Mouse (Mus musculus) midbrain, embryonic 15.5 days (tissue): Measurements from ENCODE around the gene Gltp. TPM values are rescaled to one million over a fixed set of nuclear protein-coding genes. Genes with fewer than 3 reads are reported as not detected.

ENCODE experiments used
- ATAC-seq: fragments of 200-750 bp; cut with Nextera tagmentation; replicated peaks from 2 replicates; pipeline ENCODE4 v1.8.0; 2017; ENCODE audit warnings: moderate TSS enrichment
- H3K27ac ChIP-seq: fragments of 300-500 bp; sonication (generic); 2 replicates; pipeline ENCODE4 v1.5.1; 2015; ENCODE audit warnings: mild to moderate bottlenecking, inconsistent platforms
- H3K27me3 ChIP-seq: fragments of 300-500 bp; sonication (generic); replicated peaks from 2 replicates; pipeline ENCODE4 v1.6.1; 2015; ENCODE audit warnings: inconsistent platforms
- H3K36me3 ChIP-seq: fragments of 300-500 bp; sonication (generic); replicated peaks from 2 replicates; pipeline ENCODE4 v1.6.1; 2015; ENCODE audit warnings: inconsistent platforms
- H3K4me1 ChIP-seq: fragments of 300-500 bp; sonication (generic); 2 replicates; pipeline ENCODE4 v1.6.1; 2015; ENCODE audit warnings: inconsistent platforms
- H3K4me2 ChIP-seq: fragments of 300-500 bp; sonication (generic); 2 replicates; pipeline ENCODE4 v1.6.1; 2015; ENCODE audit warnings: inconsistent platforms, mild to moderate bottlenecking, moderate library complexity
- H3K4me3 ChIP-seq: fragments of 300-500 bp; sonication (generic); 2 replicates; pipeline ENCODE4 v1.5.1; 2015; ENCODE audit warnings: mild to moderate bottlenecking, inconsistent platforms
- H3K9ac ChIP-seq: fragments of 300-500 bp; sonication (generic); 2 replicates; pipeline ENCODE4 v1.6.1; 2015; ENCODE audit warnings: mild to moderate bottlenecking, inconsistent platforms
- H3K9me3 ChIP-seq: fragments of 300-500 bp; sonication (generic); 2 replicates; pipeline ENCODE4 v1.6.1; 2016; ENCODE audit warnings: inconsistent platforms
- WGBS: fragments of 180-500 bp; shearing (Covaris S2); methylation state at CpG from one replicate; pipeline ENCODE4 v1.1.7; 2015; ENCODE audit warnings: mixed read lengths; 5-methylcytosine and 5-hydroxymethylcytosine counted together
- polyA plus RNA-seq: library from polyadenylated mRNA; unstranded; fragments of >200 nt; fragmentation: Nextera tagmentation; extraction: Ambion mirVana; gene quantifications from 2 replicates; pipeline ENCODE4 v1.2.1, GENCODE M21; 2015

Gltp gene
- polyA plus RNA-seq, 1 experiment from 2014 or later, result 34.5 TPM

DNA sequence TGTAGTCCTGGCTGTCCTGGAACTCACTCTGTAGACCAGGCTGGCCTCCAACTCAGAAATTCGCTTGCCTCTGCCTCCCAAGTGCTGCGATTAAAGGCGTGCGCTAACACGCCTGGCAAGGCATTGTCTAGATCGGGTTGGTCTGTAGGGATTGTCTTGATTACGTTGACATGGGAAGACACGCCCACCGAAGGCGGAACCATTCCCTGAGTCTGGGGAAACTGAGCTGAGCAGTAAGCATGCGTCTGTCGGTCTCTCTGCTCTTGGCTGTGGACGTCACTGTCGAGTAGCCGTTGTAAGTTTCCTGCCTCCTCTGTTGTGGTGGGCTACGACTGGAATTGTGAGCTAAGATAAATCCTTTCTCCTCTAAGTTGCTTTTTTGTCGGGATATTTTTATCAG lies 6.2 kb upstream of the Gltp start:
- H3K4me1 ChIP-seq, result no peaks in the 10 kb centered on the region
- H3K9me3 ChIP-seq, result no peaks in the 10 kb centered on the region
- no peak overlapping the region for H3K4me3 ChIP-seq
- no peak for ATAC-seq
- H3K27me3 ChIP-seq, result no peaks in the 10 kb centered on the region
- 82% methylated on average over 17 of the region's 17 CpGs for WGBS
- H3K27ac ChIP-seq, result no peak overlapping the region
- H3K36me3 ChIP-seq, result no peaks in the 10 kb centered on the region
- H3K4me2 ChIP-seq, result no peak overlapping the region
- no peak overlapping the region for H3K9ac ChIP-seq

DNA sequence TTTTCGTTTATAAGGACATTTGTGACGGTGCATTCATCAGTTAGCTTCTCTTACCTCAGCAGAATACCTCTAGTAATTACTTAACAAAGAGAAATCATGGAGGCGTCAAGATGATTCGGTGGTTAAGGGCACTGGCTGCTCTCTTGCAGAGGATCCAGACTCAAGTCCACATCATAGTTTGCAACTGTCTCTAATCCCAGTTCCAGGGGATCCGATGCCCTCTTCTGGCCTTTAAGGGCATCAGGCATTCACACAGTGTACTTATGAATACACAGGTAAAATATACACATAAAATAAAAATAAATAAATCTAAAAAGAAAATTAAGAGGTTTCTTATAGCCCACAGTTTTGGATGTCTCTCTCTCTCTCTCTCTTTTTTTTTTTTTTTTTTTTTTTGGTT lies 5.0 kb upstream of the Gltp start:
- Histone ChIP-seq H3K4me1 (peaks cover 4% of the 10 kb centered on the region; the same call in 1 of the 2 replicates), H3K4me3 (no peak overlapping the region)

DNA sequence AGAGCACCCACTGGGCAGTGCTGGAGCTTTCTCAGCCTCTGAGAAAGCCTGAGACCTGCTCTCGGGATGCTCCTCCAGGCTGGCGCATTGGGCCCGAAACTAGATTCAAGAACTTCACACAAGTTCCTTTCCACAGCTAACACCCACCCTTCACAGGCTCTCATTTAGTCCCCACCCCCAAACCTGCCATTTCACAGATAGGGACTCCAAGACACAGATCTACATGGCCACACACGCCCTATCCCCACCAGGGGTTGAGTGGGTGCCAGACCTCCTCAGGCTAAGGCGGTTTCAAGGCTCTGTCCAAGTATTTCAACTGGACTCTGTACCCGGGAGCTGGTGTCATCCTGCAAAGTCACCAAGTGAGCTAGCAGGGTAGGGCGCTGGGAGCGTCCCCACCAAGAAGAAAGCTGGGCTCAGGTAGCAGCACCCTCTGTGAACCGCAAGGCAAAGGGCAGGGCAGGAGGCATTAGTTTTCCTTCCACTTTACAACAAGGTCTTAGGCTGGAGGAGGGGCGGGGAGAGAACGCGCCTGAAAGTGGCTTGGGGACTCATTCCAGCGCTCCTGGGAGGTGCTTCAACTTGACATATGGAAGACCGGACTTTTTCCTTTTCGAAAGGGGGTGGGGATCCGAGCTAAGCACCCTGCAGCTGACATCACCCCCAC lies 951 bp downstream of the Gltp start:
- 19% methylated on average over 16 of the region's 16 CpGs for WGBS

More for the DNA sequence above, 5.0 kb upstream of the Gltp start:
- no peak for ATAC-seq
- Histone ChIP-seq H3K27ac (no peak overlapping the region), H3K4me2 (no peak overlapping the region), H3K36me3 (no peaks in the 10 kb centered on the region), H3K9me3 (no peaks in the 10 kb centered on the region), H3K9ac (no peak overlapping the region), H3K27me3 (no peaks in the 10 kb centered on the region)
- 74% methylated on average over 5 of the region's 5 CpGs for WGBS

GRCm38 (mm10) chr5:114688703-114689102 lies 2.1 kb downstream of the Gltp start:
- no peak for ATAC-seq
- 82% methylated on average over 13 of the region's 13 CpGs for WGBS
- Histone ChIP-seq H3K27ac (no peak overlapping the region), H3K4me1 (peaks cover 20% of the 10 kb centered on the region), H3K36me3 (no peaks in the 10 kb centered on the region), H3K27me3 (no peaks in the 10 kb centered on the region), H3K4me2 (no peak overlapping the region), H3K4me3 (no peak overlapping the region), H3K9ac (no peak overlapping the region), H3K9me3 (no peaks in the 10 kb centered on the region)

More for the DNA sequence above, 951 bp downstream of the Gltp start:
- no peak for ATAC-seq
- Histone ChIP-seq H3K36me3 (no peaks in the 10 kb centered on the region), H3K9me3 (no peaks in the 10 kb centered on the region), H3K27ac (no peak overlapping the region), H3K27me3 (no peaks in the 10 kb centered on the region), H3K4me2 (peak overlapping the region; percentile 79), H3K4me3 (peak overlapping the region; percentile 70), H3K9ac (peak overlapping the region; percentile 78), H3K4me1 (peaks cover 20% of the 10 kb centered on the region)

GRCm38 (mm10) chr5:114687901-114688300 lies 2.9 kb downstream of the Gltp start:
- no peak overlapping the region for H3K4me3 ChIP-seq
- no peak for ATAC-seq
- H3K9ac ChIP-seq, result no peak overlapping the region
- H3K4me1 ChIP-seq, result peaks cover 20% of the 10 kb centered on the region
- no peaks in the 10 kb centered on the region for H3K27me3 ChIP-seq
- no peak overlapping the region for H3K27ac ChIP-seq
- no peaks in the 10 kb centered on the region for H3K9me3 ChIP-seq
- no peak overlapping the region for H3K4me2 ChIP-seq
- H3K36me3 ChIP-seq, result no peaks in the 10 kb centered on the region

DNA sequence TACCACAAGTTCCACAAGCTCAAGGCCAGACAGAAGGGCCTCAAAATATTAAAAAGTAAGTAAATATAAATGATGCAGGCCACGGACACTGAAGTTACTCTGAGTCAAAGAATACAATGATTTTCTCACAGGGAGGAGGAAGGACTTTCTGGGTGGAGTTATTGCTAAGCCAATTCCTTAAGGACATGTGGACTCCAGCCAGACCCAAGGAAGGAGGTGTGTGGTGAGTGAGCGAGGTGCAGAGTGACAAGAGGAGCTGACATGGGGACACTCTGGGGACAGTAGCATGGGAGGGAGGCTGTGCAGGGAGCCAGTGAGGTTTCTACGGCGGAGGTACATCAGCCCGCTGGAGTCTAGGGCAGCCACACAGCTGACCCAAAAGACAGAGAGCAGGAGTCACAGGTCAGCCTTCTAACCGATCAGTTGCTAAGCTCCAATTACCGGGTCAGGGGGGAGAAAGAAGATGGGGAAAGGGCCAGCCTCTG lies 4.0 kb downstream of the Gltp start:
- peaks cover 20% of the 10 kb centered on the region for H3K4me1 ChIP-seq
- H3K9me3 ChIP-seq, result no peaks in the 10 kb centered on the region
- H3K4me3 ChIP-seq, result no peak overlapping the region
- H3K4me2 ChIP-seq, result no peak overlapping the region
- H3K27ac ChIP-seq, result no peak overlapping the region
- H3K36me3 ChIP-seq, result no peaks in the 10 kb centered on the region
- no peak for ATAC-seq
- WGBS, result 80% methylated on average over 7 of the region's 7 CpGs
- H3K27me3 ChIP-seq, result no peaks in the 10 kb centered on the region
- no peak overlapping the region for H3K9ac ChIP-seq

- Histone ChIP-seq H3K4me2 (no peak overlapping the region), H3K9me3 (no peaks in the 10 kb centered on the region), H3K27ac (no peak overlapping the region), H3K4me3 (no peak overlapping the region), H3K36me3 (no peaks in the 10 kb centered on the region), H3K9ac (no peak overlapping the region), H3K27me3 (no peaks in the 10 kb centered on the region), H3K4me1 (peaks cover 16% of the 10 kb centered on the region)
- no peak for ATAC-seq
- WGBS, result 96% methylated on average over 5 of the region's 5 CpGs
Measured at GRCm38 (mm10) chr5:114685986-114686385, 4.8 kb downstream of the Gltp start.

- Histone ChIP-seq H3K36me3 (no peaks in the 10 kb centered on the region), H3K4me1 (no peaks in the 10 kb centered on the region), H3K9me3 (no peaks in the 10 kb centered on the region), H3K4me2 (no peak overlapping the region), H3K27me3 (no peaks in the 10 kb centered on the region), H3K4me3 (no peak overlapping the region), H3K27ac (no peak overlapping the region), H3K9ac (no peak overlapping the region)
- WGBS, result 83% methylated on average over 8 of the region's 8 CpGs
- ATAC-seq, result no peak
Measured at GRCm38 (mm10) chr5:114681717-114682116, 9.1 kb downstream of the Gltp start.

DNA sequence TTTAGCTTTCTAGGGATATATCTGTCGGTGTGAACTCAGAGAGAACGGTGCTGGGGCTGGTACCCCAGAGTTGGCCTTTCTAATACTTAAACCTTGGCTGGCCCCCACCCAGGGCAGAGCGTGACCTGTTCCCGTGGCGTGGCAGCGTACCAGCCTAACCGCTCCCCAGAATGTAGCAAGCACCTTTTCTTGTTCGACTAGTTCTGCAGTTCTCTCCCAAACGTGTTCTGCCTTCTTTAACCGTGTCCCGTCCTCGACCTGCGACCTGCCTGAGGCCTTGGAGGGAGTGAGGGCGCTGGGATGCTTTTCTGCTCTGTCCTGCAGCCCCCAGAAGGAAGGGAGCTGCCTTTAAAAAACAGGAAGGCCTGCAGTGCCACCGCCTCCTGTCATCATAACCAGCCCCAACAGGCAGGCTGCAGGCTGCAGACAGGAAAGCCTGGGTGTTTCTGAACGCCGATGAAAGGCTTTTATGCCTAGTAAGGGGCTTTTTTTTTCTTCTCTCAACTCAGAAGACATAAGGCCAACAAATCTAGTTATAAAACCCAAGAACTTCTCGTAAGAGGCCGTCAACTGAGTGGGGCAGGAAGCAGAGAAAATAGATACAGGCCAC lies 10.0 kb downstream of the Gltp start:
- no peak overlapping the region for H3K4me2 ChIP-seq
- no peaks in the 10 kb centered on the region for H3K9me3 ChIP-seq
- no peak overlapping the region for H3K9ac ChIP-seq
- no peak overlapping the region for H3K4me3 ChIP-seq
- no peaks in the 10 kb centered on the region for H3K27me3 ChIP-seq
- H3K27ac ChIP-seq, result no peak overlapping the region
- H3K36me3 ChIP-seq, result no peaks in the 10 kb centered on the region
- no peaks in the 10 kb centered on the region for H3K4me1 ChIP-seq
- WGBS, result 81% methylated on average over 19 of the region's 19 CpGs
- ATAC-seq, result no peak

DNA sequence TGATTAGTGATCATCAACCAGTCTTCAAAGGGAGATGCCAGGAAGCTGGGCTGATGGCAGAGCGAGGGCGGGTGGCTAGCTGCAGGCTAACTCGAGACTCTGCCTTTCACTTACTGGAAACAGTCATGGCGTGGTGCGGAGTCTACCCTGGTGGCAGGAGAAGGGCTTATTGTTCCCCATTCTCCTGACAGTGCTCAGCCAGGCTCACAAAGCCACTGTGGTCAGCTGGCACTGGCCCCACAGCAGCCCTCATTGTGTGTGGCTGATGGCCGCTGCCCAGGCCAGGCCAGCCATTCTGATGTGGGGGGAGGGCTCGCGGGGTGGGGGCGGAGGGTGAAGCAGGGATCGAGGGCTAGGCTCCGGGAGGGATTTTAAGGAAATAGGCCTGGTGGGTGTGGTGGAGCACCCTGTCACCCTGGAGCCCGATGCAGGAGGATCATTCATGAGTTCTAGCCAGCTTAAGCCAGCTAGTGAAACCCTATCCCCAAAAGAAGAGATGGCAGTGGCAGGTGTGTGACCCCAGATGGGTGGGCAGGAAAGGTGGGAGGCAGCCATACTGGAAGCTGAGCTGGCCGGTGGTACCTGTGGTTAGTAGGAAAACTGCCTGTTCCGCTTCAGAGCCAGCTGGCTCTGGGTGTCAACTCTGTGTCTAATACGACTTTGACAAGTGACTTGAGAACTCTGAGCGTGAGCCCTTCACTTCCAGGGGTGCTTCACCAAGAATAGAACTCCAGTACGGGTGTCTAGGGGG lies 10.8 kb downstream of the Gltp start:
- no peak overlapping the region for H3K27ac ChIP-seq
- no peak overlapping the region for H3K9ac ChIP-seq
- no peaks in the 10 kb centered on the region for H3K9me3 ChIP-seq
- H3K27me3 ChIP-seq, result no peaks in the 10 kb centered on the region
- H3K4me3 ChIP-seq, result no peak overlapping the region
- H3K4me2 ChIP-seq, result no peak overlapping the region
- no peak for ATAC-seq
- H3K4me1 ChIP-seq, result no peaks in the 10 kb centered on the region
- 64% methylated on average over 17 of the region's 17 CpGs for WGBS
- H3K36me3 ChIP-seq, result no peaks in the 10 kb centered on the region

- Histone ChIP-seq H3K27ac (no peak overlapping the region), H3K4me3 (no peak overlapping the region), H3K4me2 (no peak overlapping the region), H3K9ac (no peak overlapping the region), H3K27me3 (no peaks in the 10 kb centered on the region), H3K9me3 (no peaks in the 10 kb centered on the region), H3K36me3 (no peaks in the 10 kb centered on the region), H3K4me1 (no peaks in the 10 kb centered on the region)
- no peak for ATAC-seq
- 86% methylated on average over 8 of the region's 8 CpGs for WGBS
Measured at GRCm38 (mm10) chr5:114674594-114674993, 16.2 kb downstream of the Gltp start.

DNA sequence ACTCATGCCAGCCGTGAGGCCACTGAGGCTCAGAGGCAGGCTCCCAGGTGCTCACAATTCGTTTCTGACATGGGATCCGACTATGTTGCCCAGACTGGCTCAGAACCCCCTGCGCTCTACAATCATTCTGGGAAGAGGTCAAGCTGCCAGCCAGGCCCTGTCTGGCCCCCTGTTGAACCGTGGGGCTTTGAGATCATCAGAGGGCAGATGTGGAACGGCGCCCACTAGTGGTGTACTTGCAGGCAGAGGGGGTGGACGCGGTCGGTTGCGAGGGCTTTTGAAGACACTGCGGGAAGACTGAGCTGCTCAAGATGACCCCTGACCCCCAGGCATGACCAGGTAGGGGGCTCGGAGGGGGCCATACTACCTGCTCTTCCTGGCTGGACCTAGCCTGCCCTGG lies 17.7 kb downstream of the Gltp start:
- no peak overlapping the region for H3K4me3 ChIP-seq
- no peak for ATAC-seq
- H3K9ac ChIP-seq, result no peak overlapping the region
- no peaks in the 10 kb centered on the region for H3K27me3 ChIP-seq
- no peaks in the 10 kb centered on the region for H3K9me3 ChIP-seq
- no peak overlapping the region for H3K27ac ChIP-seq
- H3K36me3 ChIP-seq, result no peaks in the 10 kb centered on the region
- H3K4me2 ChIP-seq, result no peak overlapping the region
- no peaks in the 10 kb centered on the region for H3K4me1 ChIP-seq
- 85% methylated on average over 13 of the region's 13 CpGs for WGBS
